Mouse (Mus musculus) heart, adult 10 weeks (tissue): ENCODE measurements around the gene Psmd9. TPM values are rescaled to one million over a fixed set of nuclear protein-coding genes. Genes with fewer than 3 reads are reported as not detected.

Experiments
- polyA plus RNA-seq: library from polyadenylated mRNA; stranded (reverse); fragments of 350-450 nt; fragmentation: Illumina TruSeq; extraction: RNeasy Lipid Tissue Mini Kit (QIAGEN cat#74804); gene quantifications from one replicate; pipeline ENCODE4 v1.2.3, GENCODE M21; 2014; ENCODE audit warnings: low read depth, low replicate concordance

The Psmd9 gene
- polyA plus RNA-seq, result 15.9 TPM

DNA sequence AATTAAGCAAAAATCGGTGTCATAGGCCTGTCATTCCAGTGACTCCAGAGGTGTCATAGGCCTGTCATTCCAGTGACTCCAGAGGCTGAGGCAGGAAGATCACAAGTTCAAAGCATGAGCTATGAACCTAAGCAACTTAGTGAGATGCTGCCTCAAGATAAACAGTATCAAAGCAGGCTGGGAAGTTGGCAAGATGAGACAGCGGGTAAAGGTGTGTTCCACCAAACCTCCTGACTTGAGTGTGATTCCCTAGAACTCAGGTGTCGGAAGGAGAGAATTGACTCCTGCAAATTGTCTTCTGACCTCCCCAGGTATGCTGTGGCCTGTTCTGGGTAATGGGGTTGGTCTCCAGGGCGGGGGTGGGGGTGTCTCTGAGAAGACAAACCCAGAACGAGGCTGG lies at the start of gene Psmd9:
Gene Psmd9 (plus strand): TSS at position 130 of the 400 bp plus-strand sequence.

DNA sequence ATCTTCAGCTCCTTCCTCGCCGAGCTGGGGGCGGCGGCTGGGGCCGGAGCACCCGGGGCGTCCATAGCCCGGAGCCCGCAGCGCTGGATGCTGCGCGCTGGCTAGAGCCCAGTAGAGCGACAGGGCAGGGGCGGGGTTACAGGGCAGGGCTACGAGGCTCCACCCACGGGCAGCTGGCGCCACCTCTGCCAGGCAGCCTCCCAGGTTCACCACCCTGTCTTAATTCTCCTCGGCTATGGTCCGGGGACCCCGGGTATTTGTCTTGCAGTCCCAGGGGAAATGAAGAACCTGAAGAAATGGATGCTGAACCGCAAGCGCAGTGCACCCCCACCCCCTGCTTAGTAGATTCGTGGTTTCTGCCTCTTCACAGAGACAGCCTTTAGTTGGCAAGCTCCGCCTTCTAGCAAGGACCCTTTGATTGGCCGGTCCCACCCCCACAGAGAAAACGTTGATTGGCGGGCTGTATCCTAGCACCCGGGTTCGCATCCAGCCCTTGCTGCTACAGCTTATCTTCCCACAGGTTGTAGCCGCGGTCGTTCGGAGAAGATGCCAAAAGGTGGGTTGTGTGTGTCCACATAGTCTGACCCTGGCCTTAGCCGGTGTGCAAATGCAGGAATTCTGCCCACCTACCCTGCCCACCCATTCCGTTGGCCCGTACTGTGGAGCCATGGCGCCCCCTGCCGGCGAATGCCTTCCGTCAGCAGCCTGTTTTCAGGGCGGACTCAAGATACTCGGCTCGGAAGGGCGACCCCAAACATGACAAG lies 36.7 kb upstream of the Psmd9 start, which contains the start of gene Rhof:
Gene Rhof (minus strand): TSS at position 385 of the 764 bp plus-strand sequence.

DNA sequence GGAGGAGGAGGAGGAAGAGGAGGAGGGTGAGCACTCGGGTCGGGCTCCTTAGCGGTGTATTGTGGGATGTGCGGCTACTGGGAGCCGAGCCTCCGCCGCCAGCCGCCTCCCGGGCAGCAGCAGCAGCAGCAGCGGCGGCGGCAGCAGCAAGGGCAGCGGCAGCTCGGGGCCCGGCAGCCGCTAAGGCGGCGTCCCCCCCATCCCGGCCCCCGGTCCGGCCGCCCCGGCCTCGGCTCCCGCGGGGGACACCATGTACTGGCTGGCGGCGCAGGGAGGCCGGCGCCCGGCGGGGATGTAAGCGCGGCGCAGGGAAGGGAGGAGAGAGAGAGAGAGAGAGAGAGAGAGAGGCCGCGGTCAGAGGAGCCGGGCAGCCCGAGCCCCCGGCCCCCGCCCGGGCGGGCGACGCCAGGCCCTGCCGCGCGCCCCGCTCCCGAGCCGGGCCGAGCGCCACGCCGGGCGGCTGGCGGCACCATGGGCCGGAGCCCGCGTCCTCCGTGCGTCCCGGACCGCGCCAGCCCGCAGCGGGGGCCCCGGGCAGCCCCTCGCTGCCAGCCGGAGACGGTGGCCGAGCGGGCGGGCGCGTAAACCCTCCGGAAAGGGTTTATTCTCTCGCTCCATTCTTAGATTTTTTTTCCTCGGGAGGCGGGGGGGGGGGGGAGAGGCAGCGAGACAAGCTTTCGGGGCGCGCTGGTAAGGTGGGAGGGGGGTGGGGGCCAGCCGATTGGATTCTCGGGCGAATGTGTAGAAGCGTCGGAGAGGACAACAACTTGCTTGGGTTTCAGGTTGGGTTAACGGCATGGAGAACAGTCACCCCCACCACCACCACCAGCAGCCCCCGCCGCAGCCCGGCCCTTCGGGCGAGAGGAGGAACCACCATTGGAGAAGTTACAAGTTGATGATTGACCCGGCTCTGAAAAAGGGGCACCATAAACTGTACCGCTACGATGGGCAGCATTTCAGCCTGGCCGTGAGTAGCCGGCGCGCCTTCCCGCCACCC lies 26.8 kb upstream of the Psmd9 start, which contains the start of gene Setd1b:
Gene Setd1b (plus strand): TSS at position 33 of the 997 bp plus-strand sequence.

DNA sequence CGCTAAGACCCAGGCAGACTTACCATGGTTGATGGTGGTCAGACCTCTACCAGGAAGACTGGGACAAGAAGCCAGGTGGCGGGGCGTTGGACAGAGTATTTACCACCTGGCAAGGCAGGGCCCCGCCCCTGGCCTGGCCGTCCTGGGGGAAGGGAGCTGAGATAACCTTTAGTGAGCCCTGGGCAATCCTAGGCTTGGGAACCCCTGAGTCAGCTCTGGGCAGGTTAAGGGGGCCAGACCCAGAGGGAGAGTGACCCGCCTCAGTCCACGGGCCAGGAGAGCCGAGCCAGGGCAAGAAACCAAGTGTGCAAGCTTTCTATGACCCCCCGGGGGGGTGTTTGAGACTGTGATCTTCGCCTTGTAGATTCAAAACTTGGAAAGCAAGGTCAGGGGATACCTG lies 13.4 kb downstream of the Psmd9 start, which contains the start of gene Hpd:
Gene Hpd (minus strand): TSS at position 77 of the 400 bp plus-strand sequence.

DNA sequence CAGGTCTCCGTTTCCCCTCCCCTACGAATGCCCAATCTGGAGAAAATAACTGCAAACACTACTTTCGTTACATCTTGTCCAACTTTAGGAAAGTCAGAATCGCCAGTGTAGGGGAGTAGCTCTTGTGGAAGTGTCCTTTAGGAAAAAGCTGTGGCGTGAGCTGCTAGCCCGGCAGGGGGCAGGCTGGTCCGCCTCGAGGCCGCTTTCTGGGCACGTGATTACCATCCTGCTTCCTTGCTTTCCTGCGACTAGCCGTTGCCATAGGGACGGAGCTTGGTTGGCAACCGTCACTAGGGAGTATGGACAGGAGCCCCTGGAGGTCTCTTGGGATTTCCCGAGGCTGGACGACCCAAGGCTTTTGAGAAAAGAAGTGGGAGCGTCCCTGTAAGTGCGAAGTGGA lies 82.6 kb downstream of the Psmd9 start, which contains the start of gene Wdr66:
Gene Wdr66 (plus strand): TSS at position 269 of the 400 bp plus-strand sequence.

Other genes starting within 250 kb of the Psmd9 start
- 9.2 TPM for gene Kdm2b, start 179.6 kb upstream of the Psmd9 start, polyA plus RNA-seq
- 12.6 TPM for gene Orai1, start 154.3 kb upstream of the Psmd9 start, polyA plus RNA-seq
- gene Morn3, start 122.4 kb upstream of the Psmd9 start, polyA plus RNA-seq, result not detected
- 12.2 TPM for gene Tmem120b, start 101.0 kb upstream of the Psmd9 start, polyA plus RNA-seq
- gene Rhof, start 36.7 kb upstream of the Psmd9 start, polyA plus RNA-seq, result 0.21 TPM
- 9.1 TPM for gene Setd1b, start 27.2 kb upstream of the Psmd9 start, polyA plus RNA-seq
- gene Hpd, start 13.3 kb downstream of the Psmd9 start, polyA plus RNA-seq, result 1.4 TPM
- 2.1 TPM for gene Wdr66, start 82.7 kb downstream of the Psmd9 start, polyA plus RNA-seq
- 9.8 TPM for gene Bcl7a, start 174.4 kb downstream of the Psmd9 start, polyA plus RNA-seq
- 27.8 TPM for gene Mlxip, start 225.4 kb downstream of the Psmd9 start, polyA plus RNA-seq